Mouse (Mus musculus) cerebellum, adult 2 months (tissue): ENCODE results near the gene Mid1ip1.

Experiments used
- CTCF ChIP-seq: fragments of 200-500 bp; IDR thresholded peaks from 2 replicates; pipeline ENCODE4 v1.5.1; 2011; ENCODE audit warnings: low read depth, mild to moderate bottlenecking, control low read depth, low read length, moderate library complexity, borderline replicate concordance; ENCODE audit not compliant: insufficient read depth
- POLR2A ChIP-seq: fragments of 200-500 bp; IDR thresholded peaks from 2 replicates; pipeline ENCODE4 v1.6.1; 2011; ENCODE audit warnings: low read length, control low read depth, borderline replicate concordance; ENCODE audit not compliant: insufficient read depth

DNA sequence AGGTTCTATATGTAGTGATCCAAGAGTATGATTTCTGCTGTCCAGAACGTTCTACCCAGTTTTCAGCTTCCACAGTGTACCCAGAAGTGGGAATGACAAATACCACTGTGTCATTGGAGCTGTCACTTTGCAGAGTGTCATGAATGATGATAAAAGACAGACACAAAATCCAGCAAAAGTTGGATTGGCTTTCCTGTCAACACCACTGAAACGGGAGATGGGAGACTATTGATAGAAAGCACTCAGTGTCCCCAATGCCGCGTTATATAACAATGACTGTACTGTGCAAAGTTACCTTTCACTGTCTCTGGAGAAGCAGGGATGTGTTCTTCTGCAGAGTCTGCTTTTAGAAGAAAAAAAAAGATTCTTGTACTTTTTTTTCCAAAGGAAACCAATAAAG, 44.1 kb downstream of the Mid1ip1 start:
- TF ChIP-seq CTCF (no peak), POLR2A (no peak)
